Mouse (Mus musculus): Measurements from ENCODE around the gene Olfr313.
"Not testable (repeated sequence)": the region's sequence is repeated elsewhere in the genome, so short reads cannot be mapped to it uniquely, and the experiment has no call there.

Gene Olfr313
- long read RNA-seq, experiment 1, result 0 reads
- long read RNA-seq, experiment 2, result 0 reads

DNA sequence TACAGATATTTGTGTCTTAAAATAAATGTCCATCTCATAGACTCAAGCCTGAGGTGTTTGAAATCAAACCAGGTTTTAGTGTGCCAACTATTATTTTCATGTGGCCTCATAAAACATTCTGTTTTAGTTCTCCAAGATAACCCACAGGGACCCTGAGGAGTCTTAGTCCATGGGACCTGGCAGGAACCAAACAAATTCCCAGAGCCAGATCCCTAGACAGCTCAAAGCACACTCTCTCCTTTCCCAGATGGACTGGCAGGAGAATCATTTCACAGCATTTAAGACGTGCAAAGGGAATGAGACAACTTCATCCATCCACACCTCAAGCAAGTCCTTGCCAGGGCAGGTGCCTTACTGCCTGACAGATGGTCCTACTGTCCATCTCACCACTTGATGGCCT lies at the start of gene Olfr313:
Gene Olfr313 (plus strand): TSS at position 301 of the 400 bp plus-strand sequence.
- intact Hi-C loops (cut with DNase I), result not testable (repeated sequence)

DNA sequence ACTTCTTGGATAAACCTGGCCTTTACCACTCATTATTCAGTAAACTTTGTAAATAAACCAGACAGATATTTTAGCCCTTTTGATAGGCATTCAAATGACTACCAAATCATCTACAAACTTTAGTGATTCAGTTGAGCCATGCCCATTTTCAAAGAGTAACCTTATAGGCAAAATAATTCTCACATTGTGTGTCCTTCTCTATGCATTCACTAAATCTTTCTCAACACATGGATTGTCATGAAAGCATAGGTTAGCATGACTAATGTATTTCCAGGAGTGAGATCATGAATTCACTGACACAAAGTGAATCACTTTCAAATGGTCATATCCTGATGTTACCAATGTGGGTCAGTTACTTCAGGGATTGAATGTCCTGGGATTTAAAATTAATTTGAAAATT lies 41.9 kb upstream of the Olfr313 start, which contains the start of gene Olfr315:
Gene Olfr315 (plus strand): TSS at position 301 of the 400 bp plus-strand sequence.
- intact Hi-C loops (cut with DNase I), result no loop called here

DNA sequence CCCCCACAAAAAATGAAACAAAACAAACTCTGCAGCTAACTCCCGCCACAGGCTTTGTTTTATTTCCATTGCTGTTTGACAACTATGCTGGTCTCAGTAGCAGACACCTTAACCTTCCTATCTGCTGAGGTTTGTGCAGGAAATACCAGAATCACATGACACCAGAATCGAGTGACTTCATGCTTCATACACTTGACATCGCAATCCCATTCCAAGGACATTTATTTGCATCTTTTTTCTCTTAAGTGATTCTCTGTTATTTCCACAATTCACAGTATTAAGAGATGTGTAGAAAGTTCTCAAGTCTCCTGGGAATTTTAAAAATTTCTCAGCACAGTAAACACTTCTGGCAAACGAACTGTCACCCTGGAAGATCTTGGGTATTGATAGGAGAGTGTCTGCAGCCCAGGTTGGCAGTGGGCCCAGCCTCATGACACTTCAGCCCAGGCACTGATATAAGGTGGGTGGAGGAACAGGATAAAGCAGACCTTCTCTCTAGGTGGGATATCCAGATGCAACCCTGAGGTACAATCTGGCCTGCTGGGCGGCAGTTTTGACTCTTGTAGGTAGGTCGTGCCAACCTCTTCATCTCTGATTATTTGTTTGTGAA lies 32.2 kb upstream of the Olfr313 start, which contains the start of gene Olfr314:
Gene Olfr314 (plus strand): TSS at position 473 of the 610 bp plus-strand sequence.
- intact Hi-C loops (cut with DNase I), result no loop called here

DNA sequence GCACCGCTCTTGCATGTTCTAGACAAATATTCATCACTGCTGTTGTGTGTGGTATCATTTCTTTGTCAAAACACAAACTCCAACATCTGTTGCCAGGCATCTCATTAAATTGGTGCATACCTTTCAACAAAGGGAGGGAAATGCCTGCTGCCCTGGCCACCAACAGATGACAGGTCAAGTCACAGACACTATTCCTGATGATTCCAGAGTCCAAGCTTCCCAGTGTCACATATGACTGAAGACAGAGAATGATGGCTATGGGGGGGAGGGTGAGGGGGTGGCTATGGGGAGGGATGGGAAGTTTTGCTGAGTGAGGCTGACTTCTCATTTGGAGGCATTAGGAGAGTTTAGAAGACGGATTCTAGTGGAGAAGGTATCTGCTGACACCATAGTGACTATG lies 30.6 kb upstream of the Olfr313 start:
- intact Hi-C loops (cut with DNase I), result no loop called here

DNA sequence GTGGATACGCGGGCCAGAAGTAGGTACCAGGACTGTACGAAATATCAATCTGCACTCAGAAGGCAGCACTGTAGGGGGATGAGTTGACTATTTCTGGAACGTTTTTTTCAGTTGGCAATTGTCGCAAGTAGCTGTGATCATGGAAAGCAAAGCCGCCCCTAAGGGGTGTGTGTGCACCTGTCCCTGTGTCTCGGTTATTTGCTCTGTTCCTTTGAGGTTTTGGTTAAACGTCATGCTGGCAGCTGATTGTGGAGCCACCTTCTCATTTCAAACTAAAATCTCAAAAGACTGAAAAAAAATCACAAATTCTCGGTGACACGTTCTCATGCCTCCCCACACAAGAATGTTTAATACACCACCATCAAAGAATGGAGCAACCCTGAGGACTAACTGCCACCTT lies 27.1 kb upstream of the Olfr313 start:
- intact Hi-C loops (cut with DNase I), result no loop called here

DNA sequence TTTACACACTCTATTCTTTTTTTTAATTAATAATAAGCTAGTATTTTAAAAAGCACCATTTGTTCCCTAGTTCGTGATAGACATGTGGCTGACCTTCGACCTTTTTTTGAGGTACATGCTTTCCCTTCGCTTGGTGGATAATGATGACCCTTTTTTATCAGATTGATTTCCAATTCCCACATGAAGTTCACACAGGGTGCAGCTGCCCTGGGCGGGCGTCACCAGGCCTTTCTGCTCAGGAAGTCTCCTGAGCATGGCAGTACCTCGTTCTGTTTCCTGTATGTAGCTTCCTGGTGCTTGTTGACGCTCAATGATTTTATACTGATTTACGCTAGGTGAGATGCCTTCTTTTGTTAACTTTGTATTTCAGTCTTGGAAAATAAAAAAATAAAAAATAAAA lies 26.5 kb upstream of the Olfr313 start:
- intact Hi-C loops (cut with DNase I), result no loop called here

DNA sequence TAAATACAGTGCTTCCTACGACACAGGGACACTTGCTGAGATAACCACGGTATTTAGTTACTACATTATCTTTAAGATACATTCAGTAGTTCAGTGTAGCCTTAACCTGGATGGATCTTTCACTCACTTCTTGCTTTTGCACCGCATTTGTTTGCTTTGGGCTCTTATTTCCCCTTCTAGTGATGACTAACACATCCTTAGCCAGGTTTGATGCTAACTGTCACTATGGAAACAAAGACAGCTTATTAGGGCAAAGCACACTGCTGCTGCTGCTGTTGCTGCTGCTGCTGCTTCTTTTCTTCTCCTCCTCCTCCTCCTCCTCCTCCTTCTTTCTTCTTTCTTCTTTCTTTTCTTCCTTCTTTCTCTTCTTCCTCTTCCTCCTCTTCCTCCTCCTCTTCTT lies 25.3 kb upstream of the Olfr313 start:
- intact Hi-C loops (cut with DNase I), result no loop called here

DNA sequence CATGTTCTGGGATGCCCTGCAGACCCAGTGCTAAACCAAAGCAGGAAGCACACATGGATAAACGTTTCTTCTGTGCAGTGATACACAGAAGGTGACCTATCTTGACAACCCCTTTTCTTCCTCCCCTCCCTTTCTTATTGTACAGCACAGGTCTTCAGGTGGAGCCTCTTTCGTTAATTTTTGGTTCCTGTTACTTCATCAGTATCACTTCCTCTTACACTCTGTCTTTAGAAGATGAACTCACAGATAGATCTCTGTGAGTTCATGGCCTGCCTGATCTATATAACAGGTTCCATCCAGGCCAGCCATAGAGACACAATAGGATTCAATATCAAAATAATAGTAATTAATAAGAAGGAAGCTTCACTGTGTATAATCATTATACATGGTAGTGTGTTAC lies 24.7 kb upstream of the Olfr313 start:
- intact Hi-C loops (cut with DNase I), result no loop called here

DNA sequence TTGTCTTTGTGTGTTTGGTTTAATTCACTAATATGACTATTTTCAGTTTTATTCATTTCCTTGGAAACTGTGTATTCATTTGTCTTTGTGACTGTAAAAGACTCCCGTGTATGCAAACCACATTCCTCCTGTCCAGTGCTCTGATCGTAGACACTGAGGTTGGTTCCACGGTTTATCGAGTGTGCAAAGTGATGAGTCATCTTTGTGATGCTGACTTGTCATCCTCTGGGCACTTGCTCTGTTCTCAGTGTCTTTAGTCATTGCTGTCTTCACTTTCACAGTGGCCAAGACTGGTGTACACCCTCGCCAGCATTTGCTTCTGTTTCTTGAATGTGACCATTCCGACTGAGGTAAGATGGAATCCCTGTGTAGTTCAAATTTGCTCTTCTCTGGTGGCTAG lies 24.2 kb upstream of the Olfr313 start:
- intact Hi-C loops (cut with DNase I), result no loop called here

DNA sequence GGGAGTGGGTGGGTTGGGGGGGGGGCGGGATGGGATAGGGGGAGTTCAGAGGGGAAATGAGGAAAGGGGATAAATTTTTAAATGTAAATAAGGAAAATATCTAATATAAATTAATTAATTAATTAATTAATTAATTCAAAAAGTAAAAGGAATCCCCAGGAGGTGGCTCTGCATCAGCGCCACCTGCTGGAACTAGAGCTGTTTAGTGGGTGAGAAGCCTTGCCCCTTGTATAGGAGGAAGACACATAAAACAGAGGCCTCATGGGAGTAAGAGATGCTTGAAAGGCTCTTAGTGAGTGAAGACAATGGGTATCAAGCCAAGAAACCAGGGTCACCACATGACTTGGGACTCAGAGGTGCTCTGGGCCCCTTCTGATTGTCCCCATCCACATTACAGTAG lies 18.9 kb upstream of the Olfr313 start:
- intact Hi-C loops (cut with DNase I), result no loop called here

DNA sequence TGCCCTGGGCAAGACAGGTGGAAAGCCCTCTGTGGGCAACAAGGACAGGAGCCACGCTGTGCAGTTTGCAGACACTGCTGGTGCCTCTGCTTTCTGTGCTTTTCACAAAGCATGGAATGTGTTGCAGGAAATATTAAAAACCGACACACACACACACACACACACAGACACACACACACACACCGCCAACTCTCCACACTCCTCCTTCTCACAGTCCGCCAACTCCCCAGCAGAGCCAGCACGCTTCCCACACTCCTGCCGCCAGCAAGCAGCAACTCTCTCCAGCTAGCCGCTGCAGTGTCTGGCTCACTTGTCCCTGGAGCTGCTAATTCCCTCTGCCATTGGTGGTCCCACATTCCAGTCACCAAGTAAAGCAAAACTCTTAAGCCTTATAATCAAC lies 17.9 kb upstream of the Olfr313 start:
- intact Hi-C loops (cut with DNase I), result no loop called here

DNA sequence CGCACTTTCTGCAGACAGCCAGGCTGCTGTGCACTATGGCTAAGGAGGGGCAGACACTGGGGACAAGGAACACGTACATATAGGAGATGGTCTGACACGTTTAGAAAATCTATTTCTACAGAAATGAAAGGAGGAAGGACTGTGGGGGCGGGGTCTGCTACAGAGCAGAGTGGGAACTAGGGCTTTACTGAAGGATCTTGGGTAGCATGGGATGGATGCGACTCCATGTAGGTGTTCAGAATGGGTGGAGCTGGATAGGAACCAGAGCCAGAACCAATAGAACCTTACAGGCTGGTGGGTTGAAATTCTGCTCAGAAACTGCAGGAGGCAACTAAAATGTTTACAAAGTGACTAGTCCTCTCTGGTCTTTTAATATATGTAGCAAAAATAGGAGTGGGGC lies 15.1 kb upstream of the Olfr313 start:
- intact Hi-C loops (cut with DNase I), result no loop called here

DNA sequence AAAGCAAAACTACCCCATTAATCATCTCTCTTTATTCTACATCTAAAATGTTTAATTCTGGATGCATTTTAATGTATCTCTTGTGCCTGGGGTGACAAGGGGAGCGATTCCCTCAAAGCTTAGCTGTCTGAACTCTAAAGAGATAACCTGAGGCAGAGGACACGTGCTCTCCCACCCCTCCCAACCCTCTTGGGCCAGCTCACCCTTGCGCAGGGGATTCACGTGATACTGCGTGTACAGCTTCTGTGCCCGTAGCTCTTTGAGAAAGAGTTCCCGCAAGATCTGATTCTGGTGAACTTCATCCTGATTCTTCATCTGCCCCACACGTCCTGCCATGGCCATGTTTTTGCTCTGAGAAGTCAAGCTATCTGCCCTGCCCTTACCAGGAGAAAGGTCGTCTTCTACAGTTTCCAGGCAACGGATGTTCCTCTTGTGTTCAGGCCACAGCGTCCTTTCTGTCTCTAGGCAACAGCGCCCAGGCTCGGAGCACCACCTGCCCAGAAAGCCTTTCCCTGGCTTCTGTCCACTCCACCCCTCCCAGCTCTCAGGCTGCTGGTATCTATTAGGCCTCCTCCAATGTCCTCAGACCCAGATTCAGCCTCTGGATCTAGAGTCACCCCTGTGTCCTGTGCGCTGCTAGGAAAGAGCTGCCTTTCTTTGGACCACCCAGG lies 13.1 kb upstream of the Olfr313 start, which contains the start of gene Fam183b:
Gene Fam183b (minus strand): TSS at position 403 of the 671 bp plus-strand sequence.
- intact Hi-C loops (cut with DNase I), result no loop called here

DNA sequence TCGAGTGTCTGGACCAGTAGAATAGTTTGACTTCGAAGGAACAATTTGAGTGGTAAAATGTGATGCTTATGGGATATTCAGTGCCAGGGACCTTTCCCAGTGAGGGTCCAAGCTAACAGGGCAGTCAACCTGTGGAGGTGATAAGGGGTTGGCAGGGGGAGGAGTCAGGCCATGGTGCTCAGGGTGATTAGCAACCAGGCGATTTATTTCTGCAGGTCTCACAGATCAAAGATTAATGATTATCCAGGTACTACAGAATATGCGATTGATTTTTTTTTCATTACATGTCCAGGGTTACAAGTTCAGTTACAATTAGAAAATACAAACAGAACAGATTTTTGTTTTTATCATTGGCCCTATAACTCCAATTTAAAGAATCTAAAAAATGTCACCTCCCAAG lies 10.9 kb upstream of the Olfr313 start:
- intact Hi-C loops (cut with DNase I), result no loop called here

DNA sequence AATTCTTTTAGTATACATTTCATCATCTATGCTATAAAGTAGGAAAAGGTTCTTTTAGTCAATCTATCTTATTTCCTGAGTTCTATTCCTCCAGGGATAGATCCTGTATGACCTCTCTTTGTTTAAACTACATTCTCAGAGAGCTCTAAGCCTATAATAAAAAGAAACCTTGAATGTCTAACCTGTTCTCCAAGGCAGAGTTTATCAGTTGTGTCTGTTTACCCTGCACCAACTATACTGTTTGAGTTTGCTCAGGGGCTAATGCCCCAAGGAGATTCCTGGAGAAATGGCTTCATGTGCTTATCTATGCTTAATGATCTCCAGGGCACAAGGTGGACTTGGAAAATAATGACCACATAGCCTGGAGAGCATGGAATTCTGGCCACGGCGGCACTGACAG lies 10.4 kb upstream of the Olfr313 start:
- intact Hi-C loops (cut with DNase I), result no loop called here

DNA sequence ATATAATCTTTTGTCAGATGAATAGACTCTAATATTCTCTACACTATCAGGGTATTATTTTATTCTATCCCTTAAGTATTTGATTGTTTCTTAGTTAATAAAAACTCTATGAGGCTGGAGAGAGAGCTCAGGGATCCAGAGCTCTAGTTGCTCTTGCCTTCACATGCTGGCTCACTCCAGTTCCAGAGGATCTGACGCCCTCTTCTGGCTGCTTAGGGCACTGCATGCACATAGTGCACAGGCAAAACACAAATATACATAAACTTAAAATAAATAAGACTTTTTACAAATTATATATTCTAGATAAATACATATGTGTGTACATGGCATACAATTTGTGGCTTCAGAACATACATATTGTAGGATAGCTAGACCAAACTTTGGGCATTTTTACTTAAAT lies 2.8 kb upstream of the Olfr313 start:
- intact Hi-C loops (cut with DNase I), result no loop called here

DNA sequence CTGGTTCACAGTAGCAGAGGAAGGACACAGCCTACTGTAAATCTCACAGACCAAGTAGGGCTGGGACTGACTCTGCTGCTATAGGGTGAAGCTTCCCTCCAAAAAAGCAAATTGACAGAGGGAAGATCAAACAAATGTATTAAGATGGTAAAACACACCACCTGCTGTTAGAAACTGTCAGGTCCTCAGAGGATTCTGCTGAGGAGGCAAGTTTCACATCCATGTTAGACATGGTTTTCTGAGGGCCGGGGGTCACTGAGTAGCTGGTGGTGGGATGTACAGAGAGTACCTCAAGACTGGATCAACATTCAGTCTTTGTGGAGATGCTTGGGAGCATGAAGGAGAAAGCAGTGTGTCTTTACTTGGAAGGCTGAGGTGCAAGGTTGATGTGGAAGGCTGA lies 876 bp downstream of the Olfr313 start:
- intact Hi-C loops (cut with DNase I), result no loop called here

DNA sequence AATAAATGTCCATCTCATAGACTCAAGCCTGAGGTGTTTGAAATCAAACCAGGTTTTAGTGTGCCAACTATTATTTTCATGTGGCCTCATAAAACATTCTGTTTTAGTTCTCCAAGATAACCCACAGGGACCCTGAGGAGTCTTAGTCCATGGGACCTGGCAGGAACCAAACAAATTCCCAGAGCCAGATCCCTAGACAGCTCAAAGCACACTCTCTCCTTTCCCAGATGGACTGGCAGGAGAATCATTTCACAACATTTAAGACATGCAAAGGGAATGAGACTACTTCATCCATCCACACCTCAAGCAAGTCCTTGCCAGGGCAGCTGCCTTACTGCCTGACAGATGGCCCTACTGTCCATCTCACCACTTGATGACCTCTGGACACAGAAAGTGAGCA lies 14.1 kb downstream of the Olfr313 start, which contains the start of gene Olfr312:
Gene Olfr312 (plus strand): TSS at position 301 of the 400 bp plus-strand sequence.
- intact Hi-C loops (cut with DNase I), result not testable (repeated sequence)

DNA sequence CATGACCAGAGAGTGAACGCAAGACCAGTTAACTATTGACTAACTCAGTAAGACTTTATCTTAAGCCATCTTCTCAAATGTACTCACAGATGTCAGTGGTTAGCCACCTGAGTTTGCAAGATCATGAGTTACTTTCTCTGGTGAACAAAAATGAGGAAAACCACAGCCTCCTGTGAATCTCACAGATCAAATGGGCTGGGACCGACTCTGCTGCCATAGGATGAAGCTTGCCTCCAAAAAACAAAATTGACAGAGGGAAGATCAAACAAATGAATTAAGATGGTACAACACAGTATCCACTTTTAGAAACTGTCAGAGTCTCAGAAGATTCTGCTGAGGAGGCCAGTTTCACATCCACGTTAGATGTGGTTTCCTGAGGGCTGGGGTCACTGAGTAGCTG lies 15.0 kb downstream of the Olfr313 start:
- intact Hi-C loops (cut with DNase I), result no loop called here

DNA sequence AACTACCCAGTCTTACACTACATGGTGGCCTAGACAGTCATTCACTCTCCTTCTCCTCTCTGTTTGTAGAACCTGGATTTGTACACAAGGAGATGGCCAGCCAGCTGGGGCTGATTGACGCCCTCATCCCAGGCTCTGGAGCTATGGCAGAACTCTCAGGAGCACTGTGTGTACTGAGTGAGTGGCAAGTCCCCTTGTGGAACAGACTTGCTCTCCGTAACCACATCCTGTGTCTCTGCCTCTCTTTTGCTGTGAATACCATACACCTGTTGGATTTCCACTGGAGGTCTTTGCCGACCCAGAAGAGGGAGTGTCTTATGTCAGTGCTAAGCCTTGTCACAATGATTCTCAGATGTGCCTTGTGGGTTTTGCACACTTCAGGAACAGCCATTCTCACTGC lies 17.7 kb downstream of the Olfr313 start:
- intact Hi-C loops (cut with DNase I), result not testable (repeated sequence)

DNA sequence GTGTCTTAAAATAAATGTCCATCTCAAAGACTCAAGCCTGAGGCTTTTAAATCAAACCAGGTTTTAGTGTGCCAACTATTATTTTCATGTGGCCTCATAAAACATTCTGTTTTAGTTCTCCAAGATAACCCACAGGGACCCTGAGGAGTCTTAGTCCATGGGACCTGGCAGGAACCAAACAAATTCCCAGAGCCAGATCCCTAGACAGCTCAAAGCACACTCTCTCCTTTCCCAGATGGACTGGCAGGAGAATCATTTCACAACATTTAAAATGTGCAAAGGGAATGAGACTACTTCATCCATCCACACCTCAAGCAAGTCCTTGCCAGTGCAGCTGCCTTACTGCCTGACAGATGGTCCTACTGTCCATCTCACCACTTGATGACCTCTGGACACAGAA lies 24.2 kb downstream of the Olfr313 start, which contains the start of gene Olfr311:
Gene Olfr311 (plus strand): TSS at position 301 of the 400 bp plus-strand sequence.
- intact Hi-C loops (cut with DNase I), result not testable (repeated sequence)

DNA sequence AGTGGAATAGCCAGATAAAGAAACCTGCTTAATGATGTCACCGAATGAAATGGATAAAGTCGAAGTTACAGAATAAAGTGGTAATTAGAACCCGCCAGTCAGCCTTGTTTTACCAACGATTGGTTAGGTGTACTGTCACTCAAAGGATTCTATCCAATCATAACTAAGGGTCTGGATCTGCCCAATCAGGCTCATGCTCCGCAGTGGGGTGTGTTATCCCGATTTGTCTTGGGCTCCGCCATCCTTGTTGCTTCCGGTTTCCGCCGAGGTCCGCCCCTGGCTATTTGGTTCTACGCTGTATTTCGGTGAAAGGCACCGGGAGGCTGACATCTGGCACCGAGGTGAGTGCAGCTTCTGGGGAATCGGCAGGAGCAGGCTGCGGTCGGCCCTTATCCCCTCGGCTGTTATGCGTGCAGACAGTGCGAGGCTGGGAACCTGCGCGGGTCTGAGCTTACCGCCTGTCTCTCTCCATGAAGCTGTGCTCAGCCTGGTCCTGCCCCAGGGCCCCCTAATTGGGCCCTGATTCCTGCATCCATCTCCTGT lies 32.2 kb downstream of the Olfr313 start, which contains the start of gene Gm12258:
Gene Gm12258 (plus strand): TSS at position 240 of the 543 bp plus-strand sequence.
- intact Hi-C loops (cut with DNase I), result no loop called here

Measured in adrenal gland (tissue).